In the genomic region with DNA sequence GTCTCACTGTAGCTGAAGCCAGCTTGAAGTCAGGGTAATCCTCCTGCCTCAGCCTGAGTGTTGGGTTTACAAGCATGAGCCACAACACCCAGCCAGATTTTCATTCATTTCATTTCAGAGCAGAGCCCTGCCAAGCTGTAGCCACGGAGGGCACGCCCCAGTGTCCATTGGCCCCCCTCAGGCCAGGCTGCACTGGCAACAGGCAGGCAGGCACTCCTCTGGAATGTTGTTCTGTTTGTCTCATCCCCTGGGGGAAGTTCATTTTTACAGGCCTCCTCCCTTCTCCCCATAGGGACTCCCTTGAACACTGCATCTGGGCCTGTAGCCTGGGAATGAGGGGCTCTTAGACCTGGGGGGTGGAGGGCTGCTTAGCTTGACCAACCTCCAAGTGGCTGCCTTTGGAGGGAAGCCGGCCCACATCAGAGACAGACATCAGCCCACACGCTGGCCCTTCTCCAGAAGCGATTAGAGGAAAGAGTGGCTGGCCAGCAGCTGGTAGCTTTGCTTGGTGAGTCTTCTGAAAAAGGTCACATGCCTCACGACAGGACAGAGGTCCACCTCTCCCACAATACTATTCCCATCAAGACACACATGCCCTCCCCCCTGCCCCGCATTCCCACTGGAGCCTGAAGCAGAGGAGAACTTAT, we compare ENCODE assay signal across 9 mouse cellular contexts. TPM values are rescaled to one million over a fixed set of nuclear protein-coding genes. Genes with fewer than 3 reads are reported as not detected.
DNase-seq lines count a peak whose midpoint lies in the region; ATAC-seq and TF ChIP-seq lines count a peak whose summit lies in the region.
"Had no signal": no experiment of that assay in that cellular context is flagged by ENCODE, and none has a peak within 500 bp of the region (broad histone marks: within the 10 kb centered on the region; RNA-seq: fewer than 3 reads in every experiment).

No protein-coding gene starts in this region.

- ATAC-seq in forebrain, embryonic 14.5 days = no peak
- no peak for ATAC-seq in forebrain, embryonic 13.5 days
- ATAC-seq in heart, embryonic 16.5 days (replicated peaks; ENCODE audit: extremely low read depth, insufficient read depth, low FRiP score) = peak; percentile 90

- no peak for TF ChIP-seq CTCF in brain, embryonic 14.5 days (IDR thresholded peaks at IDR 0.05; ENCODE audit: borderline replicate concordance, extremely low read depth, insufficient read depth, insufficient read length)

- 48% methylated on average over 7 of the region's 7 CpGs for WGBS in forebrain, embryonic 14.5 days
- WGBS in forebrain, embryonic 13.5 days = 48% methylated on average over 7 of the region's 7 CpGs
- WGBS in heart, embryonic 16.5 days = 10% methylated on average over 7 of the region's 7 CpGs

- H3K4me3 ChIP-seq in forebrain, embryonic 14.5 days (ENCODE audit: low read depth, low read length) = no peak overlapping the region
- H3K4me3 ChIP-seq in forebrain, embryonic 13.5 days = no peak overlapping the region
- no peak overlapping the region for H3K4me3 ChIP-seq in heart, embryonic 16.5 days (ENCODE audit: low read length)
- H3K4me3 ChIP-seq: megakaryocyte, embryonic 14.5 days had no signal

- H3K27me3 ChIP-seq in forebrain, embryonic 14.5 days (replicated peaks; ENCODE audit: control insufficient read depth, insufficient read depth, low read length) = no peaks in the 10 kb centered on the region
- no peaks in the 10 kb centered on the region for H3K27me3 ChIP-seq in forebrain, embryonic 13.5 days
- H3K27me3 ChIP-seq in heart, embryonic 16.5 days (ENCODE audit: control insufficient read depth, insufficient read depth, low read length) = no peaks in the 10 kb centered on the region
- H3K27me3 ChIP-seq: megakaryocyte, embryonic 14.5 days had no signal

- no peak overlapping the region for H3K9ac ChIP-seq in forebrain, embryonic 14.5 days (ENCODE audit: low read length)
- H3K9ac ChIP-seq in forebrain, embryonic 13.5 days = no peak overlapping the region
- peak overlapping the region; percentile 39 for H3K9ac ChIP-seq in heart, embryonic 16.5 days (ENCODE audit: low read length)

- DNase-seq in forebrain, embryonic 14.5 days (ENCODE audit: low spot score) = peak; percentile 50
- peak; percentile 71 for DNase-seq in brain, embryonic 14.5 days (ENCODE audit: low read depth)
- DNase-seq in kidney, postnatal 36 days = peak; percentile 79 to 81
- DNase-seq in lung, postnatal 4 days = peak; percentile 86 to 94
- no peak for DNase-seq in c-Kit-positive CD71-positive TER-119-positive erythroid progenitor cells, embryonic 14.5 days (ENCODE audit: low spot score)
- no peak for DNase-seq in cerebellum, adult 11 months

- no peaks in the 10 kb centered on the region for H3K36me3 ChIP-seq in forebrain, embryonic 14.5 days (ENCODE audit: control insufficient read depth, insufficient read depth, low read length)
- H3K36me3 ChIP-seq in forebrain, embryonic 13.5 days (ENCODE audit: poor library complexity, severe bottlenecking) = no peaks in the 10 kb centered on the region
- no peaks in the 10 kb centered on the region for H3K36me3 ChIP-seq in heart, embryonic 16.5 days (ENCODE audit: control insufficient read depth, insufficient read depth)

- H3K4me2 ChIP-seq in forebrain, embryonic 14.5 days (ENCODE audit: low read length) = no peak overlapping the region
- H3K4me2 ChIP-seq in forebrain, embryonic 13.5 days = no peak overlapping the region
- peak overlapping the region; percentile 35; the same call in 1 of the 2 replicates for H3K4me2 ChIP-seq in heart, embryonic 16.5 days (ENCODE audit: low read depth, low read length)

- H3K27ac ChIP-seq in forebrain, embryonic 14.5 days (ENCODE audit: low read depth, low read length) = no peak overlapping the region
- H3K27ac ChIP-seq in forebrain, embryonic 13.5 days = no peak overlapping the region
- peak overlapping the region; percentile 95 for H3K27ac ChIP-seq in heart, embryonic 16.5 days (ENCODE audit: low read length)

- no peaks in the 10 kb centered on the region for H3K9me3 ChIP-seq in forebrain, embryonic 14.5 days (replicated peaks; ENCODE audit: control insufficient read depth, low read length)
- no peaks in the 10 kb centered on the region for H3K9me3 ChIP-seq in forebrain, embryonic 13.5 days (replicated peaks)
- no peaks in the 10 kb centered on the region for H3K9me3 ChIP-seq in heart, embryonic 16.5 days (replicated peaks; ENCODE audit: control insufficient read depth, low read length)
- H3K9me3 ChIP-seq: megakaryocyte, embryonic 14.5 days had no signal

- TF ChIP-seq POLR2A in brain, embryonic 14.5 days (IDR thresholded peaks at IDR 0.05; ENCODE audit: borderline replicate concordance, extremely low read depth, insufficient read depth, insufficient read length, poor library complexity, severe bottlenecking) = no peak

- no peaks in the 10 kb centered on the region for H3K4me1 ChIP-seq in forebrain, embryonic 14.5 days (ENCODE audit: control insufficient read depth, insufficient read depth, low read length)
- peaks cover 15% of the 10 kb centered on the region for H3K4me1 ChIP-seq in forebrain, embryonic 13.5 days
- H3K4me1 ChIP-seq in heart, embryonic 16.5 days (ENCODE audit: control insufficient read depth, insufficient read depth, low read length) = peaks cover 91% of the 10 kb centered on the region

RNA-seq across cellular contexts. Expression of gene Tmem184b, which starts 11.8 kb away (rescaled TPM):
- 20.3 and 30.6 TPM in 2 replicates for polyA plus RNA-seq in forebrain, embryonic 14.5 days (2014; fragmentation: Nextera tagmentation; extraction: Ambion mirVana)
- 29.4 and 31.3 TPM in 2 replicates for polyA plus RNA-seq in forebrain, embryonic 13.5 days (2015; fragmentation: Nextera tagmentation; extraction: Ambion mirVana)
- 52.3 and 70.7 TPM in 2 replicates for polyA plus RNA-seq in brain, embryonic 14.5 days (2012; rRNA removed)
- polyA plus RNA-seq in heart, embryonic 16.5 days (2015; fragmentation: Nextera tagmentation; extraction: Ambion mirVana) = 71.7 and 75.2 TPM in 2 replicates

RNA-seq across cellular contexts. Expression of gene Maff, which starts 45.1 kb away (rescaled TPM):
- polyA plus RNA-seq in forebrain, embryonic 14.5 days (2014; fragmentation: Nextera tagmentation; extraction: Ambion mirVana) = 0.72 and 1.6 TPM in 2 replicates
- polyA plus RNA-seq in forebrain, embryonic 13.5 days (2015; fragmentation: Nextera tagmentation; extraction: Ambion mirVana) = 1.2 and 1.3 TPM in 2 replicates
- 1.8 and 2.6 TPM in 2 replicates for polyA plus RNA-seq in brain, embryonic 14.5 days (2012; rRNA removed)
- polyA plus RNA-seq in heart, embryonic 16.5 days (2015; fragmentation: Nextera tagmentation; extraction: Ambion mirVana) = 3.9 and 4.1 TPM in 2 replicates

Comparison
In these comparisons a context has a peak if more than half of its experiments do, and no peak if none do; other contexts are left out.
1. DNase-seq: peak in forebrain, embryonic 14.5 days (single experiment), brain, embryonic 14.5 days (single experiment), kidney, postnatal 36 days (2 of 2) and lung, postnatal 4 days (2 of 2); none in c-Kit-positive CD71-positive TER-119-positive erythroid progenitor cells, embryonic 14.5 days (single experiment) and cerebellum, adult 11 months (single experiment).